Mouse (Mus musculus): ENCODE data around the gene P4ha2.

P4ha2 gene

DNA sequence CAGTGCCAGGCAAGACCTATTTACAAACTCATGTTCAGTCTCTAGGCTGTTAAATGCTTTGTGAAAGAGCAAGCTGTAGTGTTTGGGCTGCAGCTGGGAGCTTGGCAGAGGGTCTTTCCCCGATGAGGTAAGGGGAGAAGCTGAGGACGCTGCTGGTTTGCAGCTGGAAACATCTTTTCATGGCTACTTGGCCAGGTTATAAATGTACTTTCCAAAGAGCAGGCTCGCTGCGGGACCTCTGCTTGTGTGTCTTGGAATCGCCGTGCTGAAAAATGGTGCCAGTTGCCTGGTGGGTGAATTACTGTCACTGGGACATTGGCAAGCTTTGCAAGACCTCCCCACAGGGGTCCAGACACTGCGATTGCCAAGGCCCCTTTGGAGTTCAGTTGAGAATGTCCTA, 7.3 kb downstream of the P4ha2 start:
- DNase-seq (ENCODE audit: low spot score in 2 of 2) = no peak

DNA sequence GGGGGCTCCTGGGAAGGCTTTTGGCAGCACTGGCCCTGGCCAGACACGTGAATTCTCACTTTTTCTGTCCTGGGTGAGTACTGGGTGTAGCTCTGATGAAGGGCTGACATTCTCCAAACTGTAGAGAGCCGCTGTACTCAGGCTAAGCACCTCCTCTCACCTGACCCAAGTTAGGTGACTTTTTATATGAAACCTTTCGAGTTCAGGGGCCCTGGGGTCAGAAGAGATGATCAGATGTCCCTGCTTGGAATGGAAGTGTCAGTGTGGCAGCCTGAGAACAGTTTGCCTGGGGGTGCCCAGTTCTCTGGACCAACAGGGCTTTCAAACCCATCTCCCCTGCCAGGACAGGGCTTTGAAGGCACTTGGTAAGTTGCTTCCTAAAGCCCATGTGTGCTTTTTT, 8.2 kb downstream of the P4ha2 start:
- no peak for DNase-seq (ENCODE audit: low spot score in 2 of 2)

DNA sequence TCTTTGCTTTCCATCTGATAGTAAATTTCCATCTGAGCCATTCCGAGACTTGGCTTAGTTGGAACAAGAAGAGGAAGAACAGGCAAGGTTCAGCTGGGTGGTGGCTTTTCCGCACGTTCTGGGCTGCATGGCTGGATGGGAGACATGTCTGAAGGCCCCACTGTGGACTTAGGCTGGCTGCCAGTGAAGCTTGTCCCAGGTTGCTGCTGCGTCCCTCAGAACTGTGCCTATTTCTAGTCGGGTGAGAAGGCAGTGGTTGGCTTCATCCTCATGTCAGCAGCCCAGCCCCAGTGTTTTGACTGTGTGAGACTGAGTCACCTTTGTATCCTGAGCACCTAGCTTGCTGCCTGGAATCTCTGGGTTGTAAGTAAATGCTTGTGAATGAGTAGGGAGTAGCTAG, 9.0 kb downstream of the P4ha2 start:
- no peak for DNase-seq (ENCODE audit: low spot score in 2 of 2)

DNA sequence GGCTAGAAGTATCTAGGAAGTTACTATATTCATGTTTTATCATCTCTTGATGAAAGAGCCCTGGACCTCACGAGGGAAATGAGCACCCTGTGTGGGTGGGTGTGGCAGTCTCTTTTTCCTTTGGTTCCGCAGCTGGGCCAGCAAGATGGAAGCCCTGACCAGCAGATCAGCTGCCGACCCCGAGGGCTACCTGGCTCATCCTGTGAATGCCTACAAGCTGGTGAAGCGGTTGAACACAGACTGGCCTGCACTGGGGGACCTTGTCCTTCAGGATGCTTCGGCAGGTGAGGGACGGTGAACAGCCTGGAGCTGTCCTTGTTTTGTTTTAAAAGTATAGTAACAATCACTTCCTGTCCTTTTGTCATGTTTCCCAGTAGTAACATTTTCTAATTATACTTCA, 11.4 kb downstream of the P4ha2 start:
- DNase-seq (ENCODE audit: low spot score in 2 of 2) = no peak

DNA sequence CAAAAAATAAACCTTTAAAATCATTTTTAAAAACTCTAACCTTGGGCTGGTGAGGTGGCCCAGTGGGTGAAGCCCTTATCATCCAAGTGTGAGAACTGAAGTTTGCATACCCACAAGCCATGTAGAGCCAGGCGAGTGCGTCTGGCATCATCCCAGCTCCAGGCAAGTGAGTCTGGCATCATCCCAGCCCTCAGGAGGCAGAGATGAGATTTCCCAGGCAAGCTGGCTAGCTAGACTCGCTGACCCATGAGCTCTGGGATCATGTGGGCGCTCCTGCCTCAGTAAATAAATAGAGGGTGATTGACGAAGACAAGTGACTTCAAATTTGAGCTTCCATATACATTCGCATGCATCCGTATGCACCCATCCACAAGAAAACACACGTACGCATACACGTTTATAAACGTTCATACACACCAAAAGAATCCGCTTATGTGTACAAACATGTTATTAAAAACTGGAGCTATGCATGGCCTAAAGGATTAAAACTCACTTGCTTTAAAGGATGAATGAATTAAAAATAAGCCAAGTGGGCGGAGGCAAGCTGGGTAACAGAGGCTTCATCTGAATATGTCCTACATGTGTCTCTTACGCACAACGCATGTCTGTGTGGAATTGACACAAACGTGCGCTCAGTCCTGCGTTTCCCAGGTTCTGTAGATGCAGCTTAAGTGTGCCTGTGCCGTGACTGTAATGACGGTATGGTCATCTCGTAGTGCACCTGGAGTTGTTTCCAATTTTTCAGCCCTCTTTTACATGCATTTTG, 12.3 kb downstream of the P4ha2 start:
- peak in 1 of 2 experiments; percentile 44 for DNase-seq (ENCODE audit: low spot score in 2 of 2)

DNA sequence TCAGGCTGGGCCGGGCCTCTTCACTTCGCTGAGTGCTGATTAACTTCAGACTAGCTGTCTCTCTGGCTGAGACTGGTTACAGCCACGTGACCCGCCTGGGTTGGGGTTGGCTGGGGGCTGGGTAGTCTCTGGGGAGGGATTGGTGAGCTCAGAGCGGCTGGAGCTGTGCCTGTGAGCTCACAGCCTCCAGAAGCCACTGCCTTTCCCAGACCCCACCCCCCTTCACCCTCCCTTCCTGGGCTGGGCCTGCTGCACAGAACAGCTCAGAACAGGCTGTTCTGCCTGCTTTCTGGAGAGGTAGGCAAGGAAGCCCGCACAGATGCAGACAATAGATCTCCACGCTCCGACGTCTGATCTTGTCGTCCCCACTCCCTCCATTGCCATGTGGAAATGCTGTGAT, 13.0 kb downstream of the P4ha2 start:
- DNase-seq (ENCODE audit: low spot score in 2 of 2) = peak; percentile 90 to 93

DNA sequence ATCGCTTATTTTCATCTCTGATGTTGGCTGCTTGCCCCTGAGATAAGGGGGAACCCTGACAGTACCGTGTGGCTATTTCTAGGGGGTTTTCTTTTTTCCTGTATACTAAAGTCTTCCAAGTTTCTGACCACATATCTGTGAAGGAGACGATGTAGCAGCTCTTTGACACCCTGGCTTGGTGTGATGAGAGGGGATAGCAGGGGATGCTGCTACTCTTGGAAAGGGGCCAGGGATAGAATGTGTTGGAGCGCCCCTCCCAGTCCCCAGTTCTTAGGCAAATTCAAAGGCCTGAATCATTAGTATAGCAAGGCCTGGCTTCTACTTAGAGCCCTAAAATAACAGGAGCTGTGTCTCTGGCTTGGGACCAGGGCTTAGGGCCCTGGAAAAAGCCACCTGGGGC, 13.5 kb downstream of the P4ha2 start:
- no peak for DNase-seq (ENCODE audit: low spot score in 2 of 2)

DNA sequence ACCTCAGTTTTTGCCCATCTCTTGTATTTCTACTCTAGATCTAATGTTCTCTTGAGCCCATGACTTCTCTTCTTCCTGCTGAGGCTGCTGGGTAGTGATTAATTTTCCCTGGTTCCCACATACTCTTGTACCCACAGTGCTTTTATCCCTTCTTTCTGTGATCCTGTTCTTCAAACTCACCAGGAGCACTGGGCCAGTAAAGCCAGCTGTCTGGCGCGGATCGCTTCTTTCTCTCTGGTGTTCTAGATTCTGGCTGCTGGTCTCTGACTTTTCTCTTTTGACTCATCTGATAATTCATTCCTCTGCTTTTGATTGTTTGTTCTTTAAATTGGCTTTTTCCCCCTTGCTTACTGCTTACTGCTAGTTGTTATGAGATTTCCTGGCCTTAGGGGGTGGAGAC, 14.9 kb downstream of the P4ha2 start:
- DNase-seq (ENCODE audit: low spot score in 2 of 2) = no peak

DNA sequence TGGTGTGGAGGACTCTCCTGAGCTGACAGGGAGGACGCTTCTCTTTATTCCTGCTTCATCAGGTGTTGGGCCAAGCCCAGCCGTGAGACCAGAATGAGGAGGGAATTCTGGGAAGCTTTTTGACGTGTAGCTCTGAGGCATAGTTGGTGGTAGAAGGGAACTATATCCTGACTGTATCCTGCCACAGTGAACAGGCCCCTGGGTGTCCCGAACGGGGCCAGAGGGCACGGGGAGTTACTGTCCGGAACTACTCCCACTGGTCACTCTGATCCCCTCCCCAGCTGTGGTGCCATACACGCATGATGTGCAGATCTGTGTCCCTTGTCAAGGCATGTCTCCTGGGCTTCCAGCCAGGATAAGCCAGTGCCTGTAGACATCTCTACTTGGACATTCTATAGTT, 15.4 kb downstream of the P4ha2 start:
- DNase-seq (ENCODE audit: low spot score in 2 of 2) = no peak

DNA sequence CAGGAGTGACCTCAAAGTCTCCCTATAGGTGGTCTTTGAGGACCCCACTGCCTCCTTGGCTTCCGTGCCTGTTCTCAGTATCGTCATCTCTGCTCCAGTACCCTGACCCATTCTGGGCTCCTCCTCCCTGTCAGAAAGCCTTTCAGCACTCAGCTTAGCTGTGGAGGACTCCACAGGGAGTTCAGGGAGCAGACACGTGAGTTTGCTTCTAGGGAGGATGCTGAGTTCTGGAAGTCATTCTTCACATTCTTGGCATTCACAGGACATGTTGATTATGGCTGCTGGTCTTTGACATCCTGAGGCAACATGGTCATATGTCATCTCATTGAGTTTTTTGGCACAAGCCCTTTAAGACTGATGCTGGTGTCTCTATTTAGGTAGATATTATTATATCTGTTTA, 16.0 kb downstream of the P4ha2 start:
- no peak for DNase-seq (ENCODE audit: low spot score in 2 of 2)

DNA sequence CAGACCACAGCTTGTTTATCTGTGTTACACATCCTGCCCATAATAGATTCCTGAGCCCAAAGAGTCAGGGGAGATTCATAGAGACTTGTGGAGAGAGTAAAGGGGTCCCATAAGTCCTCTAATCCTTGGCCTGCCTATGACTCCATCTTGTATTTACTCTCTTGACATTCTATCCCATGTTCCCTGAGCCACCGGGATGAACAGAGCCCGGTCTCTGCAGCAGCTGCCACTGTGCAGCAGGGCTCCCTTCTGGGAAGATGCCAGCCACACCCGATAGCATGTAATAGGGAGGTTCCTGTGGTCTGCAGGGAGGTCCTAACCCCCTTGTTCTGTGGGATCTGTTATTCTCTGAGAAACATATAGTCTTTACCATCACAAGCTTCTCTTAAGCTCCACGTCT, 16.5 kb downstream of the P4ha2 start:
- no peak for DNase-seq (ENCODE audit: low spot score in 2 of 2)

DNA sequence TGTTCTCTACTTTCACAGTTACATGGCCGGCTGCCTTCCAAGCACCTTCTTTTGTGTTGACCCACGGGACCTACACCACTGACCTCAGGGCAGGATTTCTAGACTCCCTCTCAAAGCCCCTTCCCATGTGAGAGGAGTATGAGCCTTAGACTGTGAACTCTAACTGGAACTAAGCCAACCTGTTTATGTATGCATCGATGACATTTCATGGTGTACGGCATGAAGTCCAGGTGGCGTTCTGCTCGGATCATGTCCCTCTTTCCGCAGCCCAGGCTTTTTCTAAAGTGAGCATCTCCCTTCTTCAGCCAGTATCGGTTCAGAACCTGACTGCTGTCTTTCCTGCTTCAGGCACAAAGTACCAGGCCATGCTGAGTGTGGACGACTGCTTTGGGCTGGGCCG, 17.2 kb downstream of the P4ha2 start:
- no peak for DNase-seq (ENCODE audit: low spot score in 2 of 2)

DNA sequence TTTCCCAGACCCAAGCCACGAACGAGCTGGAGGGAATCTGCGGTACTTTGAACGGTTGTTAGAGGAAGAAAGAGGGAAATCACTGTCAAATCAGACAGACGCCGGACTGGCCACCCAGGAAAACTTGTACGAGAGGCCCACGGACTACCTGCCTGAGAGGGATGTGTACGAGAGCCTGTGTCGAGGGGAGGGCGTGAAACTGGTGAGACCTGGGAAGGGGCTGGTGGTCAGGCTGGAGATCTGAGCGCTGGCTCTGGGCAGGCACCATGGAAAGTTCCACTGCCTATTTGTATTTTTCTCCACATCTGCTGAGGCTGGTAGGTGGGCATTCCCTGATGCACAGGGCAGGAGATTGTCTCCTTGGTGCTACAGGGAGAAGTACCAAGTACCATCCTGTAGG, 19.2 kb downstream of the P4ha2 start:
- DNase-seq (ENCODE audit: low spot score in 2 of 2) = no peak

DNA sequence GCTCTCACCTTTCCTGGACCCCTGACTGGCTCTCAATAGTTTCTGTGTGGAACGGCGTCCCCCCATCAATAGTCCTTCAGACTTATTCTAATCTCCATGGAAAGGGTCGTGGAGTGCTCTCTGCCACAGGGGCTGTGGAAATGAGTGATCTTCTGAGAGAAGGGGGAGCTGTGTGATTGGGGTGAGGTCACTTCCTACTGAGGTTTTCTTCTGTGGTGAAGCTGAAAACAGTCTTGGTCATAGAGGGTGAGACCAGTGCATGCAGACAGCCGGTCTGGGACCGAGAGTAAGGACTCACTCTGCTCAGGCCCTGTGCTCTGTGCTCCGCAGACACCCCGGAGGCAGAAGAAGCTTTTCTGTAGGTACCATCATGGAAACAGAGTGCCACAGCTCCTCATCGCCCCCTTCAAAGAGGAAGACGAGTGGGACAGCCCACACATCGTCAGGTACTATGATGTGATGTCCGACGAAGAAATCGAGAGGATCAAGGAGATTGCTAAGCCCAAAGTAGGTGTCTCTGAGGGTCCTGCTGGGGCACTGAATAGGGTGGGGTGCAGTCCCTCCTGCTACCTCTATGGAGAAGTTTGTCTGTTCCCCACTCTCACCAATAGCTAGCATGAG, 20.0 kb downstream of the P4ha2 start:
- DNase-seq (ENCODE audit: low spot score in 2 of 2) = no peak

DNA sequence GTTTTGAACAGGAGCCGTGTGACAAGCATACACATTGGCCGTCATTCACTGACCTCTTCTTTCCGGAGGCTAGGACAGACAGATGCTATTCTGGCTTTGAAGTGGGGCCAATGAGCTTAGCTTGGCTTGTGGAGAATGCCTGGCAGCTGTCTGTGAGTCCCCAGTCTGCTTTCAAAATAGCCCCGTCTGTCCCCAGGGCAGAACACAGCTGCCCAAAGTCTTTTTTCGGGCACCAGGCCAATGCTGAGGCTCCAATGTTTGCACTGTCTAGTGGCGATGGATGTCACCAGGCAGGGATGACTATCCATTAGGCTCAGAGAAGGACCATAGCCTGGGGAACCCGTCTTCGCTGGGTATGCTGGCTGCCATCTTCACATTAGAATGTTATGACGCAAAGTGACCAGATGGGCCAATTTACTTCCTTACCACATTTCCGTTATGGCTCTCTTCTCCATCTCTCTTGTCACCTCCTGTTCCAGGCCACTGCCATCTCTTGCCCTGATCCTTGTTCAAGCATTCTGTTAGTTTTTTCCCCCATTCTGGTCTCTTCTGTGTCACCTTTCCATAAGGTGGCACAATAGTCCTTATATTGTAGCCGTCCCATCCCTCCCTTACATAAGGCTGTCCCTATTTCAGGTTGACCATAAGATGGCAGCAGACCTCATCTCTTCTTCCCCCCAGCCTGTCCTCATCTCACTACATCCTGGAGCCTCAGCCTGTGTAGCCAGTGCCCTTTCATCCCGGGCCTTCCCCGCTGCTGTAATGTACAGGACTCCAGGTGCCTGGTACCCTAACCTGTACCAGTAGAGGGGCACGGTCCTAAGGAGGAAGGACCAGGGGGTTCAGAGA, 22.7 kb downstream of the P4ha2 start:
- DNase-seq (ENCODE audit: low spot score in 2 of 2) = peak; percentile 51 to 53

DNA sequence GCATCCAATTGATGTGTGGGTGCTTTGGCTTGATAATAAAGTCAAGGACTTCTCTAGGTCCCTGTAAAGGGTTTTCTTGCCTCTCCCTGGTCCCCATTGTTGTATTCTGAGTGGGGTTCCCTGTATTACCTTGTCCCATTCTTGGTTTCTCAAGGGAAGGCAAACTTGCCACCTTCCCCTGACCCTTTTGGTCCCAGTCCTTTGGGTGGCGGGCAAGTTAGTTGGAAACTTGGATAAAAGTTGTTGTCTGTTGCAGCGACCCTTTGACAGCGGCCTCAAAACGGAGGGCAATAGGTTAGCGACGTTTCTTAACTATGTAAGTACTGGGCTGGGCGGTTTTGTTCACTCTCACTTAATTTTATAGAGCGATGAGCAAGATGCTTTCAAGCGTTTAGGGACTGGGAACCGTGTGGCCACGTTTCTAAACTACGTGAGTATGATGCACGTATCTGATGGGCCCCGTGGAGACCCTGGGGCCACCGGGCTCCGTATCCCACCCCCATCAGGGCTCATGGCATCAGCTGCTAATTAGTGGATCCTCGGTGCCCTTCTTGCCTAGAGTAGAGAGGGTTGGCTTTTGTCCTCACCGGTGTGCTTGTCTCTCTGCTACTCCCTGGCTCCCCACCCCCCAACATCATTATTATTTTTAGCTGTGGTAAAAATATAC, 26.2 kb downstream of the P4ha2 start:
- no peak for DNase-seq (ENCODE audit: low spot score in 2 of 2)

DNA sequence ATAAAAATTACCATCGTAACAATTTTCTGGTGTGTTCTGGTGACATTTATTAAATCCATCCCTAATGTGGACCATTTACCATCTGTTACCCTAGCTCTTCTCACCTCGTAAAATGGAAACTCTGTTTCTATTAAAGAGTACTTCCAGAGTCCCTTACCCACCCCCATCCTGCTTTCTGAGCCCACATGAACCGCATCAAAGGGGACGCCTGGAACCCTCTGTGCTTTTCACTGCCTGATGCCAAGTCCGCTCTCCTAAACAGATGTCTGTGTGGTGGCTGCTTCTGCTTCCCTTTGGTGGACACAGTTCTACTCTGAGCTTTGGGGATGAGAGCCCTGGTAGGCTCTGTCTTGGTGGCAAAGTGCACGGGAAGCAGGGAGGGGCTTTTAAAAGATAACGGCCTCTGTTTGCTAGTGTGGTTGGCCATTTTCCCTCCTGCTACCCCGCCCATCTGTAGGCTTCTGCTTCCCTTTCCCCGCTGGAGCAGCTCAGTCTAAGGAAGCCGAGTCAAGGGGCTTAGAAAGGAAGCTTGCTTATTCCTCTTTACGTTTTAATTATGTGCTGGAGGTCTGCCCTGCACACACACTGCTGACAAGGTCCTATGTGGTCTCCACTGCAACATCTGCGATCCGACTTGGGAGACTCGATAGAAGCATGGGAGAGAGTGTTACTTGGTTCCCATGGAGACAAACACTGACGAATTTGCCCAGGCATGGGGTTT, 26.9 kb downstream of the P4ha2 start:
- DNase-seq (ENCODE audit: low spot score in 2 of 2) = no peak

DNA sequence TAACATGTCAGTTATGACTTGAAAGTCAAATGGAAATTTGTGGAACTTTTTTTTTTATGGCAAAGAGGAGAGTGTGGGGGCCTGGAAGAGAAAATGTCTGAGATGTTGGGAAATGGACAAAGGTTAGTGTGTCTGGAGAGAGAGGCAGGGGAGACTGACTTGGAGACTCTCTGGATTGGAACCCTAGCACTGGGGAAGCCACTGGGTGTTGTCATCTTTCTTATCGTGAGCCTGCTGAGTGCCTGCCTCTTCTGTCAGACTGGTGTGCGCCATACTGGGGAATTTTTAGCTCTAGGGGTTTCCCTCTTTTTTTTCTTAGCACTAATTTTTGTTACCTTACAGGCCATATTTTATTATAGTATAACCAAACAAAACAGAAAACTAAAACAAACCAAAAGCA, 27.5 kb downstream of the P4ha2 start:
- no peak for DNase-seq (ENCODE audit: low spot score in 2 of 2)

DNA sequence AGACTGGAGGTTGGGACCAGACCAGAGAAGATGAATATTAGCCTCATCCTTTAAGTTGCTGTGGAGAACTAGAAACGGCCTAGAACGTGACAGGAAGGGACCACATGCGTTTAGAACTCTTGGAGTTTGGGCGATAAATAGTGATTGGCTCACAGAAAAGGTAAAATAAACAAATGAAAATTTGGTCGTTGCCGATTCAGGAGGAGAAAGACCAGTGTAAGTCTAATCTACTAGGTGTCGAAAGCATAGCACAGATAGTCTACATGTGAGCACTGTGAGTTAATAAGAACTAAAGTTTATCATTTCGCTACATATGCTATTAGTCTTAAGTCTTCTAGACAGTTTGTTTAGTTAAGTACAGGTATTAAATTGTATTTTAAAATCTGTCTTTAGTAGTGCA, 30.1 kb downstream of the P4ha2 start:
- no peak for DNase-seq (ENCODE audit: low spot score in 2 of 2)

DNA sequence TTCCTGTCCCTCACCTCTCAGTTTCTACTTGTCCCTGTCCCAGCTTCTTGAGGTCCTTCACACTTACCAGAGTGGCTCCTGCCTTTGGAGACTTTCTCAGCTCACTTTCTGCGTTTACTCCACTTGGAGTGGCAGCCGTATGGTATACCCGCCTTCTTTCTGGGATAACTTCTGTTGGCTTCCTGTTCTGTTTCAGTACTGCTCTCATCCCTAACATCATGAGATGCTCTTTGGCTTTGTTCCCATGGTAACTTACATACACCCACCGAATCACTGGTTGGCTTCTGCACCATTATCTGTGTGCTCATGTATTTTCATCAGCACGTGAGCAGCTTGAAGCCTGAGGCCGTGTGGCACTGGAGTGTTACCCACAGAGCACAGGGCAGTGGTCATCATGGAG, 30.8 kb downstream of the P4ha2 start:
- no peak for DNase-seq (ENCODE audit: low spot score in 2 of 2)

DNA sequence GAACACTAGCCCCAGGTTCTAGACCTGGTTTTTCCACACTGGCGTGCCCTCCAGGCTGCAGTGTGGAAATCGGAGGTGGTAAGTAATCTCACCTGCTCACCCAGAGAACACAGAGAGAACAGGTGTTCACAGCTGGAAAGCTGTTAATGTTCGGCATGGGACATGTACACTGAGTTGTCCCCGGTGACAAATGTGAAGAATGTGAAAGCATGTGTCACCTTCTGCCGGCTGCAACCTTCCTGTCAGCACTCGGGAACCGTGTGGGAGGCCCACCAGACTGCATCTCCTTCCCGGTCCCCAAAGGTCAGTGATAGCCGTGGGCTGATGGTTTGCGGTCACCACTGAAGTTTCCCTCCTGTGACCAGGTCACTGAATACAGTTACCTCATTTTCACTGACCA, 32.4 kb downstream of the P4ha2 start:
- DNase-seq (ENCODE audit: low spot score in 2 of 2) = no peak

DNA sequence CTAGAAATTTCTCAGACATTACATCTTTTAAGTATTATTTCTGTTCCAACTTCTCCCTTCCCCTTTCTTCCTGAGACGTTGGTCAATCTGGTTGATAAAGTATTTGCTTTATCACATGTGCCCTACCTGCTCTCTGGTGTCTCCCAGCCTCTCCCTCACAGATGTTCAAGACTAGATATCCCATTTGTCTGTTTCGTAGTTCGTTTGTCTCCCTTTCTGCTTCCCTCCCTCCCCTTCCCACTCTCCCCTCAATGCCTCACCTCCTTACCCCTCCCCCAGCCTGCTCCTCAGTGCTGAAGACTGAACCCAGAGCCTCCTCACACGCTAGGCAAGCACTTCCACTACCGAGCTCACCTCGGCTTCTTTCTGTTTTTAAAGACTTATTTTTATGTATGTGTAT, 35.0 kb downstream of the P4ha2 start:
- DNase-seq (ENCODE audit: low spot score in 2 of 2) = no peak
